Mouse (Mus musculus) myocyte (in vitro differentiated cells): ENCODE results near the gene Chga.

Experiments used
- MYOG ChIP-seq, 3 experiments: IDR thresholded peaks; one replicate each; pipeline ENCODE4 v1.6.1; 2011; ENCODE audit warnings: control low read depth in 2 of 3, low read depth in 2 of 3, mild to moderate bottlenecking in 2 of 3; ENCODE audit not compliant: insufficient read length in 2 of 3, control insufficient read depth in 1 of 3, insufficient read depth in 1 of 3
- SRF ChIP-seq: IDR thresholded peaks from one replicate; pipeline ENCODE4 v1.6.1; 2011; ENCODE audit warnings: low read depth; ENCODE audit not compliant: control insufficient read depth, insufficient read length

DNA sequence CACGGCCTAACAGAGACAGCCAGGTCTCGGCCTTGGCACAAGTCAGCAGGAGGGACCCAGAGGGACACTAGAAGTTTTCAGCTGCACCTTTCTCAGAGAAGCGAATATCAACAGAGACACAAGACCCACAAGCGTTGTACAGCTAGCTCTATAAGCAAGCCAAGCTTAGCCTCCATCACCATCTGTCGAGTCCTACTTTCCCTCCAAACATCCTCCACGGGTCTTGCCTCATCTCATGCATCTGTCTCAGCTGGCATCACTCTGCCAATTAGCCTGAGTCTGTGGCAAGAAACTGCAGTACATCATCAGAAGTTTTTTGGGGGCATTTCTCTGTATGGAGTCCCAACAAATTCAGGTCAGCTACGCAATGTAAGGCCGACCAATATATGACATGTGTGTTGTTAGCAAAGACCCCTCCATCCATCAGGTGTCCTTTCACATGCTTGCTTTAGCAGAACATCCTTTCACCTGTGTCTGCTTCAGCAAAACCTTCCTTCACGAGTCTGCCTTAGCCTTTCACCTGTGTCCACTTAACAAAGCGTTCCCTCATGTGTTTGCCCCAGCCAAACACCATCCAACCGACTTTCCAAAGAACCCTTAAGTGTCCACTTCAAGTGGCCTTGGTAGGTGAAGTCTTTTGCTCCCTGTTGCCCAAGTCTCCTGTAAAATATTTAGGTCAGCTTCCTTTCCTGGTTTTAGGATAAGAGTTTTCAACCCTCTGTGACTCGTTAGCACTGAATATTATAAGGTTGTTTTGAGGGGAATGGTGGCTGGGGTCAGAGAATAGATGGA is 34.6 kb upstream of the Chga start:
- TF ChIP-seq MYOG (IDR thresholded peaks at IDR 0.05; ENCODE audit: control insufficient read depth in 1 of 3, insufficient read depth in 1 of 3, insufficient read length in 2 of 3, low read depth in 2 of 3) (no peak), SRF (no peak)
